Mouse (Mus musculus): ENCODE results near the gene Vmn1r151.
"Not testable (repeated sequence)": the region's sequence is repeated elsewhere in the genome, so short reads cannot be mapped to it uniquely, and the experiment has no call there.

The Vmn1r151 gene

GRCm38 (mm10) chr7:22499578-22499977, at the start of gene Vmn1r151:
Gene Vmn1r151, minus strand, starts transcription at chr7:22499678.
- not testable (repeated sequence) for DNase-seq

DNA sequence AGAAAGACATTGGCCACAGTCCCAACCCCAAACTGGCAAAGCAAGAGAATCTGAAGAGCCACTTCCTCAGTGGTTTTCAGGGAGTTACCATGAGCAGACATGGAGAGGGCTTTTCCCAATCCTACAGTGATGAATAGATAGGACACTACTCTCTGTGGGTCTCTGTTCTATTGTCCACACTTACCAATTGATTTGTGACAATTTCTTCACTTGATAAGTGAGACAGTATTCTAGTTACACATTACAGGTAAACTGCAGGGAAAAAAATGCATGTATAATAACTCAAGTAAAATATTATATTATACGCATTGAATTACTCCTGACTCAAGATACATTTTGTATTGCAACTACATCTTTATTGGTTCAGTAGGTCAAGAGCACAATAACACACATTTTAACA, 35.3 kb upstream of the Vmn1r151 start, which contains the start of gene Gm8677:
Gene Gm8677 (minus strand): TSS at position 101 of the 400 bp plus-strand sequence.
- DNase-seq, result not testable (repeated sequence)

DNA sequence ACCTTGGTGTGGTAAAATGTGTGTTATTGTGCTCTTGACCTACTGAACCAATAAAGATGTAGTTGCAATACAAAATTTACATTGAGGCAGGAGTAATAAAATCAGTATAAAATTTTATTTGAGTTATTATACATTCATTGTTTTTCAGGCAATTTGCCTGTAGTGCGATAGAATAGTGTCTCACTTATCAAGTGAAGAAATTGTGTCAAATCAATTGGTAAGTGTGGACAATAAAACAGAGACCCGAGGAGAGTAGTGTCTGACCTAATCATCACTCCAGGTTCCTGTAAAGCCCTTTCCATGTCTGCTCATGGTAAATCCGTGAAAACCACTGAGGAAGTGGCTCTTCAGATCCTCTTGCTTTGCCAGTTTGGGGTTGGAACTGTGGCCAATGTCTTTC, 23.2 kb upstream of the Vmn1r151 start, which contains the start of gene Vmn1r152:
Gene Vmn1r152 (plus strand): TSS at position 301 of the 400 bp plus-strand sequence.
- not testable (repeated sequence) for DNase-seq

DNA sequence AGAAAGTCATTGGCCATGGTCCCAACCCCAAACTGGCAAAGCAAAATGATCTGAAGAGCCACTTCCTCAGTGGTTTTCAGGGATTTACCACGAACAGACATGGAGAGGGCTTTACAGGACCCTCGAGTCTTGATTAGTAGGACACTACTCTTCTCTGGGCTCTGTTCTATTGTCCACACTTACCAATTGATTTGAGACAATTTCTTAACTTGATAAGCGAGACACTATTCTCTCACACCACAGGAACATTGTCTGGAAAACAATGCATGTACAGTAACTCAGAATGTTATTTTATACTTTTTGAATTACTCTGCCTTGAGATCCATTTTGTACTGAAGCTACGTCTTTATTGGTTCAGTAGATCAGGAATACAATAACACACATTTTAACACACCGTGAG, 35.5 kb downstream of the Vmn1r151 start, which contains the start of gene Gm10665:
Gene Gm10665 (minus strand): TSS at position 101 of the 400 bp plus-strand sequence.
- not testable (repeated sequence) for DNase-seq
